In genomic region chr5:151407493-151407892, GRCm38 (mm10) we compare ENCODE assay signal across 18 mouse cellular contexts. TPM values are rescaled to one million over a fixed set of nuclear protein-coding genes. Genes with fewer than 3 reads are reported as not detected.
"Had no signal": no experiment of that assay in that cellular context is flagged by ENCODE, and none has a peak within 500 bp of the region (broad histone marks: within the 10 kb centered on the region; RNA-seq: fewer than 3 reads in every experiment).

No protein-coding gene starts in this region.

- H3K4me3 ChIP-seq: layer of hippocampus, adult 2 months; limb, embryonic 13.5 days; liver, embryonic 12.5 days; lung, embryonic 15.5 days; midbrain, embryonic 13.5 days; myocyte; neural tube, embryonic 12.5 days had no signal

- H3K27ac ChIP-seq: layer of hippocampus, adult 2 months; limb, embryonic 13.5 days; liver, embryonic 12.5 days; lung, embryonic 15.5 days; neural tube, embryonic 12.5 days had no signal

- ATAC-seq: hindbrain, embryonic 16.5 days; inflammation-experienced regulatory T-cells, adult 6 months; intestine, postnatal 0 days; liver, embryonic 12.5 days had no signal

- H3K9me3 ChIP-seq: limb, embryonic 13.5 days; liver, embryonic 12.5 days; lung, embryonic 15.5 days; midbrain, embryonic 13.5 days; neural tube, embryonic 12.5 days had no signal

- H3K4me2 ChIP-seq: limb, embryonic 13.5 days; liver, embryonic 12.5 days; lung, embryonic 15.5 days; midbrain, embryonic 13.5 days; neural tube, embryonic 12.5 days had no signal

- H3K4me1 ChIP-seq: lung, embryonic 15.5 days; neural tube, embryonic 12.5 days had no signal

- H3K27me3 ChIP-seq: limb, embryonic 13.5 days; liver, embryonic 12.5 days; lung, embryonic 15.5 days; midbrain, embryonic 13.5 days; neural tube, embryonic 12.5 days had no signal

- H3K36me3 ChIP-seq: limb, embryonic 13.5 days; liver, embryonic 12.5 days; lung, embryonic 15.5 days; midbrain, embryonic 13.5 days; neural tube, embryonic 12.5 days had no signal

- H3K9ac ChIP-seq: limb, embryonic 13.5 days; liver, embryonic 12.5 days; lung, embryonic 15.5 days; midbrain, embryonic 13.5 days; neural tube, embryonic 12.5 days had no signal

- DNase-seq: kidney, adult 9 months; kidney, postnatal 4 days; left cerebral cortex, postnatal 4 days; right cerebral cortex, postnatal 14 days; thymus, adult 18-20 months; thymus, postnatal 14 days had no signal

RNA-seq across cellular contexts. Expression of gene Gm42906, which starts 20.5 kb away (rescaled TPM):
- polyA plus RNA-seq: hindbrain, embryonic 16.5 days; inflammation-experienced regulatory T-cells, adult 6 months; intestine, postnatal 0 days; limb, embryonic 13.5 days; liver, embryonic 12.5 days; liver, embryonic 16.5 days; lung, embryonic 15.5 days; midbrain, embryonic 13.5 days; myocyte; neural tube, embryonic 12.5 days; spleen, adult 2 months had no signal
